Mouse (Mus musculus): ENCODE results near the gene Car9. TPM values are rescaled to one million over a fixed set of nuclear protein-coding genes. Genes with fewer than 3 reads are reported as not detected.
A peak's percentile ranks its signal among the peaks of the same experiment; 100 is the strongest.

Gene Car9
- polyA plus RNA-seq (2011; ENCODE audit: insufficient read length, low read depth, missing spikeins) = 0.48 and 2.0 TPM in 2 replicates

- no peaks in the 10 kb centered on the region; the same call in 1 of the 2 replicates for H3K4me1 ChIP-seq (ENCODE audit: control insufficient read depth, insufficient read depth, low read length)
- H3K27ac ChIP-seq (ENCODE audit: insufficient read depth, low read length) = no peak within 1 kb of the TSS
- no peak for TF ChIP-seq CTCF (IDR thresholded peaks at IDR 0.05; ENCODE audit: borderline replicate concordance, insufficient read depth, low read length)
- no peak for TF ChIP-seq POLR2A (IDR thresholded peaks at IDR 0.05; ENCODE audit: low read depth, low read length)
- H3K4me3 ChIP-seq (ENCODE audit: insufficient read depth, low read length) = no peak within 1 kb of the TSS
Observed at GRCm38 (mm10) chr4:43506536-43507185, at the start of gene Car9. Gene Car9 (plus strand): TSS chr4:43506966.

GRCm38 (mm10) chr4:43457124-43457523 lies 49.6 kb upstream of the Car9 start:
- Histone ChIP-seq H3K4me1 (ENCODE audit: control insufficient read depth, insufficient read depth, low read length) (no peaks in the 10 kb centered on the region), H3K27ac (ENCODE audit: insufficient read depth, low read length) (no peak overlapping the region), H3K4me3 (ENCODE audit: insufficient read depth, low read length) (no peak overlapping the region)
- TF ChIP-seq POLR2A (IDR thresholded peaks at IDR 0.05; ENCODE audit: low read depth, low read length) = no peak
- no peak for TF ChIP-seq CTCF (IDR thresholded peaks at IDR 0.05; ENCODE audit: borderline replicate concordance, insufficient read depth, low read length)

DNA sequence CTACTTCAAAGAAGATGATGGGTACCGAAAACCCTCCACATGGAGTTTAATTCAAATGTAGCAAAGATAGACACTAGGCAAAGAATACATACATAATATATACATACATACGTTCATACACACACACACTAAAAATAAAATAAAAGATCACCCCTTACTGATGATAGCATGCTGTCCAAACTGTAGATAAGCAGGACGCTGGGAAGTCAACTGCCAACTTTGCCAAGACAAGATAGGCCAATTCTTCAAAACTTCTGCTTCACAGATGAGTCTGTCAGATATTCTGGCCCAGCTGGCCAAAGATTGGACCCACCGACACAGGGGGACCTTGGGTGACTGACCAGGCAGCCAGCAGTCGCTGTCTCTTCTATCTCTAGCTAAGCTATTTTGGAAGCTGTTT lies 43.7 kb upstream of the Car9 start:
- TF ChIP-seq CTCF (IDR thresholded peaks at IDR 0.05; ENCODE audit: borderline replicate concordance, insufficient read depth, low read length) = no peak
- TF ChIP-seq POLR2A (IDR thresholded peaks at IDR 0.05; ENCODE audit: low read depth, low read length) = no peak
- Histone ChIP-seq H3K27ac (ENCODE audit: insufficient read depth, low read length) (no peak overlapping the region), H3K4me3 (ENCODE audit: insufficient read depth, low read length) (no peak overlapping the region), H3K4me1 (ENCODE audit: control insufficient read depth, insufficient read depth, low read length) (no peaks in the 10 kb centered on the region)

- H3K4me3 ChIP-seq (ENCODE audit: insufficient read depth, low read length) = no peak overlapping the region
- no peaks in the 10 kb centered on the region for H3K4me1 ChIP-seq (ENCODE audit: control insufficient read depth, insufficient read depth, low read length)
- no peak overlapping the region for H3K27ac ChIP-seq (ENCODE audit: insufficient read depth, low read length)
- TF ChIP-seq CTCF (IDR thresholded peaks at IDR 0.05; ENCODE audit: borderline replicate concordance, insufficient read depth, low read length) (no peak), POLR2A (IDR thresholded peaks at IDR 0.05; ENCODE audit: low read depth, low read length) (no peak)
Observed at GRCm38 (mm10) chr4:43465935-43466334, 40.8 kb upstream of the Car9 start.

DNA sequence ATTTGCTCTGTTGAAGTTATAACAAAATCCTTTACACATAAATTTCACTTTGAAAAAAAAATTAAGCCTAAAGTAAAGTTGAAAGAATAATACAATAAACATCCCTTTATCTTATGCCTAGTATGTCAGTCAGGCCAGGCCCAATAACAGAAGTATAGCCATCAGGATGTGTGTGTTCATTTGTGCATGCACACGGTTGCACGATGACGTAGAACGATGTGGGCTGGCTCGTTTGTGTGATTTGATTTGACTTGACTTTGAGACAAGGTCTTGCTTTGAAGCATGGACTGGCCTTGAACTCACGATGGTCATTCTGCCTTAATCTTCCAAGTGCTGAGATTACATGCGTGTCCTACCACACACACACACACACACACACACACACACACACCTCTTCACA lies 39.9 kb upstream of the Car9 start:
- Histone ChIP-seq H3K4me3 (ENCODE audit: insufficient read depth, low read length) (no peak overlapping the region), H3K4me1 (ENCODE audit: control insufficient read depth, insufficient read depth, low read length) (no peaks in the 10 kb centered on the region), H3K27ac (ENCODE audit: insufficient read depth, low read length) (no peak overlapping the region)
- no peak for TF ChIP-seq POLR2A (IDR thresholded peaks at IDR 0.05; ENCODE audit: low read depth, low read length)
- no peak for TF ChIP-seq CTCF (IDR thresholded peaks at IDR 0.05; ENCODE audit: borderline replicate concordance, insufficient read depth, low read length)

DNA sequence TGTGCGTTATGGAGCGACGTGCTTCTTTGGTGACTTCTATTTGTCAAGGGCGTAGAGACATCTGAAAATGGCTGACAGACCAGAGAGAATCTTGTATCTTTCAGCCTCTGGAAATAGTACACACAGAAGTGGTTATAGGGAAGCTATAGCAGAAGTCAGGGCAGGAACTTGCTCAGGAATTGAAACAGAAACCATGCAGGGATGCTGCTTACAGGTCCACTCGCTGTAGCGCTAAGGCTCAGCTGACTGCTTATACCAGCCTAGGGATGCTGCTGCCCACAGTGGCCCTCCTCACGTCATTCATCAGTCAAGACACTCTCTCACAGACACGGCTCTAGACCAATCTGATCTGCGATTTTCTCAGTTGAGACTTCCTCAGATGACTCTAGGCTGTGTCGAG lies 36.5 kb upstream of the Car9 start:
- Histone ChIP-seq H3K4me1 (ENCODE audit: control insufficient read depth, insufficient read depth, low read length) (no peaks in the 10 kb centered on the region), H3K4me3 (ENCODE audit: insufficient read depth, low read length) (no peak overlapping the region), H3K27ac (ENCODE audit: insufficient read depth, low read length) (no peak overlapping the region)
- no peak for TF ChIP-seq CTCF (IDR thresholded peaks at IDR 0.05; ENCODE audit: borderline replicate concordance, insufficient read depth, low read length)
- TF ChIP-seq POLR2A (IDR thresholded peaks at IDR 0.05; ENCODE audit: low read depth, low read length) = no peak

GRCm38 (mm10) chr4:43473636-43474035 lies 33.1 kb upstream of the Car9 start:
- Histone ChIP-seq H3K4me3 (ENCODE audit: insufficient read depth, low read length) (no peak overlapping the region), H3K27ac (ENCODE audit: insufficient read depth, low read length) (no peak overlapping the region), H3K4me1 (ENCODE audit: control insufficient read depth, insufficient read depth, low read length) (no peaks in the 10 kb centered on the region)
- TF ChIP-seq CTCF (IDR thresholded peaks at IDR 0.05; ENCODE audit: borderline replicate concordance, insufficient read depth, low read length) (no peak), POLR2A (IDR thresholded peaks at IDR 0.05; ENCODE audit: low read depth, low read length) (no peak)

DNA sequence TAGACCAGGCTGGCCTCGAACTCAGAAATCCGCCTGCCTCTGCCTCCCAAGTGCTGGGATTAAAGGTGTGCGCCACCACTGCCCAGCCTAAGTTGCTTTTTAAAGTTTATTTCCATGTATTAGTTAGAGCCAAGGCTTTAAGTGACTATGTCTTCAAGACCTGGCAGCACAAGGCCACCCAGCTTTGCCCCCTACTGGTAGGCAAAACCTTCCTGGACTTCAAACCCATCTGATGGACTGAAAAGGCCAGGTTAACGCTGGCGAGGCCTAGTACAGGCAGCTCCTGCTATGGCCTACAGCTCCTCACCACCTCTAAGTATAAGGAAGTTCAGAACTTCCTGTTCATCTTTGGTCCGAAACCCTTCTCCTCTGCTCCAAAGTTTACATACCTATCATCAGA lies 30.2 kb upstream of the Car9 start:
- no peak overlapping the region for H3K27ac ChIP-seq (ENCODE audit: insufficient read depth, low read length)
- H3K4me3 ChIP-seq (ENCODE audit: insufficient read depth, low read length) = no peak overlapping the region
- TF ChIP-seq CTCF (IDR thresholded peaks at IDR 0.05; ENCODE audit: borderline replicate concordance, insufficient read depth, low read length) (no peak), POLR2A (IDR thresholded peaks at IDR 0.05; ENCODE audit: low read depth, low read length) (no peak)
- no peaks in the 10 kb centered on the region for H3K4me1 ChIP-seq (ENCODE audit: control insufficient read depth, insufficient read depth, low read length)

DNA sequence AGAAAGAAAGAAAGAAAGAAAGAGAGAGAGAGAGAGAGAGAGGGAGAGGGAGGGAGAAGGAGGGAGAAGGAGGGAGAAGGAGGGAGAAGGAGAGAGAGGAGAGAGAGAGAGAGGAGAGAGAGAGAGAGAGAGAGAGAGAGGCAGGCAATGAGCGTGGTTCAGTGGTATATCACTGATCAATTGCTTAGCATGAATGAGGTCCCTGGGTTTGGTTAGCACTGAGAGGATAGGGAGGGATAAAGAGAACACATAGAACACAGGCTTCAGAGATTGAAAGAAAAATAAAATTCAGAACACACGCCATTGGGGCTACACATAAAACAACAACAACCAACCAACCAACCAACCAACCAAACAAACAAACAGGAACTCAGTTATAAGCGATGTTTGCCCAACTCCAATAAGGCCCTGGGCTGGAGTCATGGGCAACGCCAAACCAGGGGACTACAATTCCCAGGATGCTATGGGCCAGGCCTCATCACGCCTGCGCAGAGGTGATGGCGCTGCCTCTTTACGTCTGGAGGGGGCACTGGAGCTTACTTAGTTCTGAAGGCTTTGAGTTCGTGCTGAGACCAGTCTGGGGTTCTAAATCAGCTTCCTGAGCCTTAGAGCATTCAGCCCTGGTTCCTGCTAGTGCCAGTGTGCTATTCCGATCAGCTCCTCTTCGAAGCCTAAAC lies 28.8 kb upstream of the Car9 start:
- Histone ChIP-seq H3K4me3 (ENCODE audit: insufficient read depth, low read length) (no peak overlapping the region), H3K27ac (ENCODE audit: insufficient read depth, low read length) (no peak overlapping the region), H3K4me1 (ENCODE audit: control insufficient read depth, insufficient read depth, low read length) (no peaks in the 10 kb centered on the region)
- TF ChIP-seq CTCF (IDR thresholded peaks at IDR 0.05; ENCODE audit: borderline replicate concordance, insufficient read depth, low read length) (peak; percentile 32; the same call in 1 of the 2 replicates), POLR2A (IDR thresholded peaks at IDR 0.05; ENCODE audit: low read depth, low read length) (peak; percentile 40)

DNA sequence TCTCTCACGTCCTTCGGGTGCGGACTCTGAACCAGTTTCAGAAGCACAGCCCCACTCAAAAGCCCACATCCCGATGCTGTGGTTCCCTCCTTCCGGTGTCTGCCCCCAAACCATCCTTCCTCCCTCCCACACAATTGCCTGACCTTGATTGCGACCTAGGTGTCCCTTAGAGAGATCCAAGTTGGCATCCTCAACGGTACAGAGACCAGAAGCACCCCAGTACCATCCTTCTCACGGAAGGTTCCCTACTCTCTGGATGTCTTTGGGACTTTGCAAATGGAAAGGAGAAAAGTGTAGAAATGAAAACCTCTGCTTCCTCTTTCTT lies 28.3 kb upstream of the Car9 start:
- TF ChIP-seq POLR2A (IDR thresholded peaks at IDR 0.05; ENCODE audit: low read depth, low read length) (no peak), CTCF (IDR thresholded peaks at IDR 0.05; ENCODE audit: borderline replicate concordance, insufficient read depth, low read length) (no peak)
- Histone ChIP-seq H3K27ac (ENCODE audit: insufficient read depth, low read length) (no peak overlapping the region), H3K4me1 (ENCODE audit: control insufficient read depth, insufficient read depth, low read length) (no peaks in the 10 kb centered on the region), H3K4me3 (ENCODE audit: insufficient read depth, low read length) (no peak overlapping the region)
